Mouse (Mus musculus) inflammation-experienced regulatory T-cells, adult 6 months (primary cell): Measurements from ENCODE around the gene Midn. TPM values are rescaled to one million over a fixed set of nuclear protein-coding genes. Genes with fewer than 3 reads are reported as not detected.

Source experiments
- ATAC-seq: one replicate; pipeline ENCODE4 v1.8.0; 2017
- polyA plus RNA-seq, 3 experiments: library from polyadenylated mRNA; unstranded; fragments of 100-300 nt; shearing (Covaris generic); gene quantifications; one replicate each; pipeline ENCODE4 v1.2.1; 2017

Gene Midn
- polyA plus RNA-seq, 3 experiments from 2014 or later: 7.3 to 9.3 (median 7.5) TPM

- ATAC-seq: peak; percentile 85
These were observed 24.6 kb downstream of the Midn start, which contains the start of gene 1600002K03Rik for GRCm38 (mm10) chr10:80172527-80173292. 1600002K03Rik (plus strand) TSS chr10:80172944.

- ATAC-seq: no peak
These were observed 25.3 kb downstream of the Midn start for GRCm38 (mm10) chr10:80173358-80173757.

GRCm38 (mm10) chr10:80173955-80174640 is 26.0 kb downstream of the Midn start:
- ATAC-seq: no peak

- no peak for ATAC-seq
These were observed 26.6 kb downstream of the Midn start for GRCm38 (mm10) chr10:80174705-80175104.

- ATAC-seq: no peak
These were observed 27.6 kb downstream of the Midn start for GRCm38 (mm10) chr10:80175536-80176269.

GRCm38 (mm10) chr10:80176270-80176834 is 28.3 kb downstream of the Midn start:
- ATAC-seq: no peak

GRCm38 (mm10) chr10:80177441-80178279 is 29.6 kb downstream of the Midn start:
- ATAC-seq: no peak

- ATAC-seq: peak; percentile 35
These were observed 31.3 kb downstream of the Midn start, which contains the start of gene Efna2 for GRCm38 (mm10) chr10:80179068-80180051. Efna2 (plus strand) TSS chr10:80179482.

GRCm38 (mm10) chr10:80180288-80180687 is 32.2 kb downstream of the Midn start:
- ATAC-seq: no peak

GRCm38 (mm10) chr10:80180823-80181222 is 32.8 kb downstream of the Midn start:
- ATAC-seq: no peak

- ATAC-seq: no peak
These were observed 34.5 kb downstream of the Midn start for GRCm38 (mm10) chr10:80182547-80182946.

GRCm38 (mm10) chr10:80186649-80187048 is 38.6 kb downstream of the Midn start:
- no peak for ATAC-seq

GRCm38 (mm10) chr10:80187739-80188138 is 39.7 kb downstream of the Midn start:
- no peak for ATAC-seq

- no peak for ATAC-seq
These were observed 40.5 kb downstream of the Midn start for GRCm38 (mm10) chr10:80188453-80189024.

GRCm38 (mm10) chr10:80189999-80190398 is 41.9 kb downstream of the Midn start:
- ATAC-seq: no peak

GRCm38 (mm10) chr10:80190491-80191051 is 42.5 kb downstream of the Midn start:
- no peak for ATAC-seq

- ATAC-seq: no peak
These were observed 45.9 kb downstream of the Midn start for GRCm38 (mm10) chr10:80193976-80194375.

- no peak for ATAC-seq
These were observed 46.4 kb downstream of the Midn start for GRCm38 (mm10) chr10:80194441-80194840.

GRCm38 (mm10) chr10:80196167-80196566 is 48.1 kb downstream of the Midn start:
- ATAC-seq: no peak
